Mouse (Mus musculus) neural tube, embryonic 12.5 days (tissue): ENCODE measurements around the gene Tsnax. TPM values are rescaled to one million over a fixed set of nuclear protein-coding genes. Genes with fewer than 3 reads are reported as not detected.

Source experiments
- ATAC-seq: fragments of 200-750 bp; cut with Nextera tagmentation; 2 replicates; pipeline ENCODE4 v1.8.0; 2017; ENCODE audit warnings: low read depth, mild to moderate bottlenecking, moderate TSS enrichment, moderate library complexity; ENCODE audit not compliant: low FRiP score
- H3K27ac ChIP-seq: fragments of 300-500 bp; sonication (generic); 2 replicates; pipeline ENCODE4 v1.5.1; 2016
- H3K27me3 ChIP-seq: fragments of 300-500 bp; sonication (generic); replicated peaks from 2 replicates; pipeline ENCODE4 v1.6.1; 2016; ENCODE audit warnings: mild to moderate bottlenecking
- H3K36me3 ChIP-seq: fragments of 300-500 bp; sonication (generic); 2 replicates; pipeline ENCODE4 v1.6.1; 2016; ENCODE audit warnings: mild to moderate bottlenecking
- H3K4me1 ChIP-seq: fragments of 300-500 bp; sonication (generic); 2 replicates; pipeline ENCODE4 v1.6.1; 2016
- H3K4me2 ChIP-seq: fragments of 300-500 bp; sonication (generic); replicated peaks from 2 replicates; pipeline ENCODE4 v1.6.1; 2016; ENCODE audit warnings: mild to moderate bottlenecking
- H3K4me3 ChIP-seq: fragments of 300-500 bp; sonication (generic); 2 replicates; pipeline ENCODE4 v1.5.1; 2016
- H3K9ac ChIP-seq: fragments of 300-500 bp; sonication (generic); 2 replicates; pipeline ENCODE4 v1.6.1; 2016; ENCODE audit warnings: mild to moderate bottlenecking
- H3K9me3 ChIP-seq: fragments of 300-500 bp; sonication (generic); 2 replicates; pipeline ENCODE4 v1.6.1; 2016; ENCODE audit warnings: mild to moderate bottlenecking
- WGBS: fragments of 180-500 bp; shearing (Covaris S2); methylation state at CpG from one replicate; pipeline ENCODE4 v1.1.7; 2016; 5-methylcytosine and 5-hydroxymethylcytosine counted together
- polyA plus RNA-seq: library from polyadenylated mRNA; unstranded; fragments of >200 nt; fragmentation: Nextera tagmentation; extraction: Ambion mirVana; gene quantifications from 2 replicates; pipeline ENCODE4 v1.2.1, GENCODE M21; 2016

Tsnax gene
- polyA plus RNA-seq: 141 and 142 TPM in 2 replicates

DNA sequence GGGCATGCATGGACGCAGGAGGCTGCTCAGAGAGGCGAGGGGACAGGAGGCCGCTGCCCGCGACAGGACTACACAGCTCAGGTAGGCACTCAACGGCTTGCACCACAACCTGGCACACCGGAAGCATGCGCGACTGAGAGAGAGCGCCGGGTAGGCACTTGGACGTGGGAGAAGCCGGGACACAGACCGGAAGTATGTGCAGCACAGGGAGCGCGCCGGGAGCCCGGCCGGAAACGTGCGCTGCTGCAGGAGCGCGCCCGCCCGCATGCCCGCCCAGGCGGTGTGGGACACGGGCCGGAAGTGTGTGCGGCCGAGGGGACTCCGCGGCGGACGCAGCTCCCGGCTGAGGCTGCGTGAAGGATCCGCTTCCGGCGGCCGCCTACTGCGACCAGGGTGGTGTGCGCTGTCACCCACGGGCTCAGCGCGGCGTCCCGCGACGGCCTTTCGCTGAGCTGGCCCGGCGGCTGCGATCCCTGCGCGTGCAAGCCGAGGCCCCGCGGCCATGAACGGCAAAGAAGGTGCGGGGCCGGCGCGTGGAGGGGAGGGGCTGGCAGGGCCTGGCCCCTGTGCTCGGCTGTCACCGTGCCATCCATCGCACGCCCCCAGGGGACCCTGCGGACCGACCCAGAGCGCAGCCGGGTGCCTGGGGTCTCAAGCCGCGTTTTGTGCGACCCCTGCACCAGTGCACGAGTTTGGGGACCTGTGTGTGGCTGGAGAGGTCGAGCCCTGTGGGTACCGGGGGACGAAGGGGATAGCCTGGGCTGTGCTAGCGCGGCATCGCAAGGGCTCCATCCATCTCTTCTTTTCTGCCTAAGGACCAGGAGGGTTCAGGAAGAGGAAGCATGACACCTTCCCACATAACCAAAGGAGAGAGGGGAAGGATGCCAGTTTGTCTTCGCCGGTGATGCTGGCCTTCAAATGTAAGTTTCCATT is at the start of gene Tsnax:
Tsnax (plus strand) TSS at position 303 of the 933 bp plus-strand sequence.
- Histone ChIP-seq H3K27ac (peak within 1 kb of the TSS; percentile 80; the same call in 1 of the 2 replicates), H3K9ac (peak within 1 kb of the TSS; percentile 97), H3K4me2 (peak within 1 kb of the TSS; percentile 87), H3K36me3 (peaks cover 25% of the 10 kb centered on the region), H3K4me3 (peak within 1 kb of the TSS; percentile 98), H3K9me3 (no peaks in the 10 kb centered on the region), H3K27me3 (no peaks in the 10 kb centered on the region), H3K4me1 (no peaks in the 10 kb centered on the region)
- ATAC-seq: peak; percentile 98
- 2% methylated on average over 84 of the region's 84 CpGs for WGBS

- WGBS: 93% methylated on average over 5 of the region's 5 CpGs
- no peak overlapping the region for H3K4me3 ChIP-seq
- no peaks in the 10 kb centered on the region for H3K36me3 ChIP-seq
- no peak for ATAC-seq
- no peaks in the 10 kb centered on the region for H3K9me3 ChIP-seq
- no peak overlapping the region for H3K27ac ChIP-seq
- no peak overlapping the region for H3K4me2 ChIP-seq
- 0 out of 2 replicates have a peak, but pooled peaks cover 3% of the 10 kb centered on the region for H3K27me3 ChIP-seq
- no peaks in the 10 kb centered on the region for H3K4me1 ChIP-seq
- no peak overlapping the region for H3K9ac ChIP-seq
These were observed 49.6 kb upstream of the Tsnax start for GRCm38 (mm10) chr8:124963246-124963645.

- Histone ChIP-seq H3K4me3 (no peak overlapping the region), H3K27me3 (no peaks in the 10 kb centered on the region), H3K27ac (no peak overlapping the region), H3K4me2 (no peak overlapping the region), H3K36me3 (no peaks in the 10 kb centered on the region), H3K4me1 (no peaks in the 10 kb centered on the region), H3K9ac (no peak overlapping the region), H3K9me3 (no peaks in the 10 kb centered on the region)
- no peak for ATAC-seq
- 91% methylated on average over 8 of the region's 8 CpGs for WGBS
These were observed 47.8 kb upstream of the Tsnax start for GRCm38 (mm10) chr8:124964966-124965365.

DNA sequence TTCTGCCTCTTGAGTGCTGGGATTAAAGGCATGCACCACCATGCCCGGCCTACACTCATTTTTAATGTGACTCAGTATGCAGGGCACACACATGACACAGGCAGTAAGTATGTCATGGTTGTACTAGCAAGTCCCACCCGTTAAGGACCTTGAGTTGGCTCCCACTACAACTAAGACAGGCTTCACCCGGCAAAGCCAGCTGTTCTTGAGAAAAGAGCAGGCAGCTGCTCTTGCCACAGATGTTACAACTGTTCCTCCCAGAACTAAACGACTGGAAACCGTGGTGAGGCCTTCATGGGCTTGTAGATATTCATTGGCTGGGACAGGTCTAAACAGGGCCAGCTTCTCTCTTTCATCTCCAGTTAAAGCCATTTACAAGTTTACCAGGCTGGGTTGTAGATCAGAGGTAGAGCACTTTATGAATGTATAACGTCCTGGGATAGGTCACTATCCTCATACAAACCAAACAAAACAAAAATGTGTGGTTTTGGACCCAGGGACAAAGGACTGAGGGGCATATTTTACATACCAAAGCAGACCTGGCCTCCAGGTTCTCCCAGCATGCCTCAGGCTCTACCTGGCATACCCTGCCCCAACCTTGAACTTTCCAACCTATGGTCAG is 42.4 kb upstream of the Tsnax start:
- Histone ChIP-seq H3K27ac (no peak overlapping the region), H3K4me1 (no peaks in the 10 kb centered on the region), H3K27me3 (no peaks in the 10 kb centered on the region), H3K4me2 (no peak overlapping the region), H3K9me3 (peaks cover 9% of the 10 kb centered on the region; the same call in 1 of the 2 replicates), H3K9ac (no peak overlapping the region), H3K4me3 (no peak overlapping the region), H3K36me3 (no peaks in the 10 kb centered on the region)
- WGBS: 79% methylated on average over 6 of the region's 6 CpGs
- ATAC-seq: no peak

DNA sequence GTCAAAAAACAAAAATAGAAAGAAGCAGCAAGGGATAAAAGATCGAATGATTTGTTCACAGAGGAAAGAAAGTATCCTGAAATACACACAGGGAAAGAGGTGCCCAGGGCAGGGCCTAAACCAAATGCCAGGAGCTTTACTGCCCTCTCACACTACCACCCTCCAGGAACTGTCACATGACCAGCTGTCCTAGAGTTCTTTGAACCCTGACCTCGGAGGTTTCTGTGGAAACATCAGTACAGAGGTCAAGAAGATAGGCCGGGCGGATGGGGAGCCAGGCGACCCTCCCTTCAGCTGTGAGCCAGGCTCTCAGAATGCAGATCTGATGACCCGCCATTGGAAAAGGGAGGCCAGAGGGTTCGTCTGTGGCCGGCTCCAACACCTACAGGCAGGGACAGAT is 39.6 kb upstream of the Tsnax start:
- no peak for ATAC-seq
- Histone ChIP-seq H3K4me3 (no peak overlapping the region), H3K27me3 (no peaks in the 10 kb centered on the region), H3K27ac (no peak overlapping the region), H3K4me2 (no peak overlapping the region), H3K4me1 (no peaks in the 10 kb centered on the region), H3K9ac (no peak overlapping the region), H3K36me3 (no peaks in the 10 kb centered on the region), H3K9me3 (peaks cover 9% of the 10 kb centered on the region; the same call in 1 of the 2 replicates)
- WGBS: 83% methylated on average over 8 of the region's 8 CpGs

DNA sequence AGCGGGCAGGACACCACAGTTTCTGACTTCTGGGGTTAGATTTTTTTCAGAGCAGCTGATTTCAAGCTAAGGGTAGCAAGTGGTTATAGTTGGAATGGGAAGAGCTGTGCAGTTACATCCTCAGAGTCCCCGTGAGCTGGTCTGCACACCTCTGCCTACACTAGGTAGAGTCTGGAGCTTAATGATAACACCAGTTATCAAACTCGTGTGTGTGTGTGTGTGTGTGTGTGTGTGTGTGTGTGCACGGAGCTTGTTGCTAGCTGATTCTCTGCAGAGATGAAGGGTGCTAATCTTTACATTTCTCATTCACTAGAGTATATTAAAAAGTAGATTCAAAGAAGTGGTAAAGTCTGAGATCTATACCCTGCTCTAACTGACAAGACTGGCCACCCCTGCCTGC is 38.5 kb upstream of the Tsnax start:
- H3K36me3 ChIP-seq: no peaks in the 10 kb centered on the region
- H3K4me2 ChIP-seq: no peak overlapping the region
- ATAC-seq: no peak
- no peak overlapping the region for H3K9ac ChIP-seq
- 87% methylated on average over 4 of the region's 4 CpGs for WGBS
- H3K27ac ChIP-seq: no peak overlapping the region
- no peaks in the 10 kb centered on the region for H3K4me1 ChIP-seq
- no peak overlapping the region for H3K4me3 ChIP-seq
- H3K27me3 ChIP-seq: no peaks in the 10 kb centered on the region
- H3K9me3 ChIP-seq: peaks cover 9% of the 10 kb centered on the region; the same call in 1 of the 2 replicates

DNA sequence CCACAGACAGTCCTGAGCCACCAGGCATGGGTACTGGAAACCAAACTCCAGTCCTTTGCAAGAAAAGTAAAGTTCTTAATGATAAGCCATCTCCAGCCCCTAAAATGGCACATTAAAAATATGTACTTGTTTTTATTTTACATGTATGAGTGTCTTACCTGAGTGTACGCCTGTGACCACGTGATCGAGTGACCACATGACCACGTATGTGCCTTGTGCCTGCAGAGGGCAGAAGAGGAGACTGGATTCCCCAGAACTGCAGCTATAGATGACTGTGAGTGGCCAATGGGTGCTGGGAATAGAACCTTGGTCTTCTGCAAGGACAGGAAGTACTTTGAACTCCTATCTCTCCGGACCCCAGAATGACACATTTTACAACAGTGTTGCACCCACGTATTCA is 36.6 kb upstream of the Tsnax start:
- H3K4me1 ChIP-seq: no peaks in the 10 kb centered on the region
- whole genome bisulfite sequencing: 89% methylated on average over 6 of the region's 6 CpGs
- no peaks in the 10 kb centered on the region for H3K27me3 ChIP-seq
- H3K27ac ChIP-seq: no peak overlapping the region
- H3K36me3 ChIP-seq: no peaks in the 10 kb centered on the region
- H3K9ac ChIP-seq: no peak overlapping the region
- H3K4me3 ChIP-seq: no peak overlapping the region
- peaks cover 14% of the 10 kb centered on the region; the same call in 1 of the 2 replicates for H3K9me3 ChIP-seq
- H3K4me2 ChIP-seq: no peak overlapping the region
- ATAC-seq: no peak

DNA sequence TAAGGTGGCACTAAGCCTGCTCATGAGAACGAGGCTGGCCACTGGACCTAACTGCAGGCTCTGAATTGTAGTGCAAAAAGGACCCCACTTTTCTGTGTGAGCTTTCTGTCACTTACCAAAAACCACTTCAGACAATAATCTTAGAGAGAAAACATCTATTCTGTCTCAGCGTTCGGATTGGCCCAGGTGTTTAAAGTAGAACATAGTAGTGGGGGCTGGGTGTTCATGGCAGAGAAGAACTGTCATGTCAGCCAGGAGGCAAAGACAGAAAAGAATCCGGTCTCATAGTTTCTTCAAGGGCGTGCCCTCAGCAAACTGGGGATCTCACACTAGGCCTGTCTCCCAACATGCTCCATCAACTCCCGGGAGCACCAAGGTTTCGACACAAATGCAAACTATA is 34.8 kb upstream of the Tsnax start:
- H3K4me3 ChIP-seq: no peak overlapping the region
- no peaks in the 10 kb centered on the region for H3K27me3 ChIP-seq
- no peak overlapping the region for H3K4me2 ChIP-seq
- 0 out of 2 replicates have a peak, but pooled peaks cover 6% of the 10 kb centered on the region for H3K9me3 ChIP-seq
- WGBS: 90% methylated on average over 7 of the region's 7 CpGs
- H3K4me1 ChIP-seq: no peaks in the 10 kb centered on the region
- no peak overlapping the region for H3K27ac ChIP-seq
- no peak overlapping the region for H3K9ac ChIP-seq
- no peaks in the 10 kb centered on the region for H3K36me3 ChIP-seq
- no peak for ATAC-seq

DNA sequence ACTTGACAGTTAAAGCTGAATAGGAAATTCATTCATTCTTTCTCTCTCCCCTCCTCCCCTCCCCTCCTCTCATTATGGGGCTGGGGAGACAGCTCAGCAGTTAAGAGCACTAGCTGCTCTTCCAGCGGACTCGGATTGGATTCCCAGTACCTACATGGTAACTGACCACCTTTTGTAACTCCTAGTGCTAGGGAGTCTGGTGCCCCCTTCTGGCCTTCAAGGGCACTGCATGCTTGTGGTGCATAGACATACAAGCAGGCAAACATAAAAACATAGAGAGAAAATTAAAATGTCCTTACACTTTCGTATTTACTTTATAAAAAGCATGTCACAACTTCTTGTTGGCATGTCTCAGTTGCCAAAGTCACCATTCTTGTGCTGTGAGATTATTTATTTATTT is 32.8 kb upstream of the Tsnax start:
- H3K27ac ChIP-seq: no peak overlapping the region
- no peaks in the 10 kb centered on the region for H3K27me3 ChIP-seq
- 0 out of 2 replicates have a peak, but pooled peaks cover 6% of the 10 kb centered on the region for H3K9me3 ChIP-seq
- WGBS: 90% methylated on average over 3 of the region's 3 CpGs
- no peak for ATAC-seq
- no peaks in the 10 kb centered on the region for H3K36me3 ChIP-seq
- no peak overlapping the region for H3K9ac ChIP-seq
- H3K4me3 ChIP-seq: no peak overlapping the region
- no peak overlapping the region for H3K4me2 ChIP-seq
- no peaks in the 10 kb centered on the region for H3K4me1 ChIP-seq

DNA sequence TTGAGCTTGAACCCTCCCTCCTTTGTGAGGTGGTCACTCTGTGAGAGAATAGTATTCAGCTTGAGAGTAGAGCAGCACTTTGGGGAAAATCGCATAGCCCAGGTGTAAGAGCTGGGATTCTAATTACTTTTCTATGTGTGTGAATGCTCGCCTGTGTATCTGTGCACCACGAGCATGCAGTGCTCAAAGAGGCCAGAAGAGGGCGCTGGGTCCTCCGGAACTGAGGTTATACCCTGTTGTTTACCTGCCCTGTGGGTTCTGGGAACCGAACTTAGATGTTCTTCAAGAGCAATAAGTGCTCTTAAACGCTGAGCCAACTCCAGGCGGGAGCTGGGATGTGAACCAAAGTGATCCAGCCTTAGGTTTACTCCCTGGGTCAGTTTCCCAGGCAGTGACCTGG is 32.0 kb upstream of the Tsnax start:
- WGBS: 80% methylated on average over 8 of the region's 8 CpGs

GRCm38 (mm10) chr8:124990923-124991667 is 21.7 kb upstream of the Tsnax start:
- no peaks in the 10 kb centered on the region for H3K9me3 ChIP-seq
- no peak overlapping the region for H3K4me2 ChIP-seq
- no peak overlapping the region for H3K4me3 ChIP-seq
- 25% methylated on average over 17 of the region's 17 CpGs for WGBS
- H3K4me1 ChIP-seq: no peaks in the 10 kb centered on the region
- H3K27me3 ChIP-seq: no peaks in the 10 kb centered on the region
- no peak for ATAC-seq
- H3K27ac ChIP-seq: no peak overlapping the region
- no peak overlapping the region for H3K9ac ChIP-seq
- H3K36me3 ChIP-seq: no peaks in the 10 kb centered on the region

More for the DNA sequence above, 32.0 kb upstream of the Tsnax start:
- H3K4me1 ChIP-seq: no peaks in the 10 kb centered on the region
- no peak for ATAC-seq
- no peaks in the 10 kb centered on the region for H3K36me3 ChIP-seq
- no peak overlapping the region for H3K27ac ChIP-seq
- no peak overlapping the region for H3K4me2 ChIP-seq
- H3K4me3 ChIP-seq: no peak overlapping the region
- no peaks in the 10 kb centered on the region for H3K27me3 ChIP-seq
- H3K9me3 ChIP-seq: 0 out of 2 replicates have a peak, but pooled peaks cover 6% of the 10 kb centered on the region
- no peak overlapping the region for H3K9ac ChIP-seq

- H3K9ac ChIP-seq: no peak overlapping the region
- 31% methylated on average over 6 of the region's 6 CpGs for WGBS
- H3K4me2 ChIP-seq: no peak overlapping the region
- no peak overlapping the region for H3K27ac ChIP-seq
- H3K27me3 ChIP-seq: no peaks in the 10 kb centered on the region
- H3K9me3 ChIP-seq: no peaks in the 10 kb centered on the region
- H3K36me3 ChIP-seq: no peaks in the 10 kb centered on the region
- H3K4me3 ChIP-seq: no peak overlapping the region
- H3K4me1 ChIP-seq: no peaks in the 10 kb centered on the region
- ATAC-seq: no peak
These were observed 21.2 kb upstream of the Tsnax start for GRCm38 (mm10) chr8:124991668-124991926.
